Mouse (Mus musculus) brain, embryonic 14.5 days (tissue): ENCODE results near the gene Cyth1. TPM values are rescaled to one million over a fixed set of nuclear protein-coding genes. Genes with fewer than 3 reads are reported as not detected.

ENCODE experiments used
- DNase-seq: peaks from one replicate; pipeline ENCODE4 v3.0.0-alpha.2; 2011; ENCODE audit warnings: low read depth
- CTCF ChIP-seq: fragments of 200-500 bp; IDR thresholded peaks from 2 replicates; pipeline ENCODE4 v1.5.1; 2012; ENCODE audit warnings: inconsistent platforms, mild to moderate bottlenecking, moderate library complexity, borderline replicate concordance; ENCODE audit not compliant: insufficient read depth, insufficient read length; ENCODE audit errors: extremely low read depth
- POLR2A ChIP-seq: fragments of 200-500 bp; IDR thresholded peaks from 2 replicates; pipeline ENCODE4 v1.6.1; 2012; ENCODE audit warnings: mild to moderate bottlenecking, inconsistent platforms, borderline replicate concordance; ENCODE audit not compliant: poor library complexity, insufficient read depth, insufficient read length, severe bottlenecking; ENCODE audit errors: extremely low read depth
- polyA plus RNA-seq: library from polyadenylated mRNA; depleted of rRNA; stranded (reverse); fragments of >200 nt; gene quantifications from 2 replicates; pipeline ENCODE4 v1.2.3, GENCODE M21; 2012

The Cyth1 gene
- polyA plus RNA-seq, 1 experiment: 36.8 TPM

GRCm38 (mm10) chr11:118220561-118221262, 27.7 kb downstream of the Cyth1 start:
- DNase-seq: peak; percentile 78
- TF ChIP-seq POLR2A (no peak), CTCF (peak; percentile 74; the same call in 1 of the 2 replicates)

DNA sequence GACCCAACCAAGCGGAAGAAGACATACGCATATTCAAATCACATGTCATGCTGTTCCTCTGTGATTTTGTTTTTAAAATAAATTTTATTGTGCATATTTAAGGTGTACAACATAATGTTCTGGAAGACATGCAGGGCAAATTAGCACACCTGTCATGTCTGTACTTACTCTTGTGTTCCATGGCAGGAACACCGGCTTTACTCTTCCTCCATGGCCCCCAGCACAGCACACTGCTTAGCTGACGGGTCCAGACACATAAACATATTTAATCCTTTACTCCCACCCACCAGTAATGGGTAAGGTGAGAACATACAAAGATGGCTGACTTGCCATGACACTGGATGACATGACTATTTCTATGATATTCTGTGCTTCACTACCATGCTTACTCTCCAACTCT, 29.3 kb downstream of the Cyth1 start:
- DNase-seq: no peak

GRCm38 (mm10) chr11:118216468-118216867, 31.9 kb downstream of the Cyth1 start:
- DNase-seq: no peak
- TF ChIP-seq CTCF (no peak), POLR2A (no peak)

More for the DNA sequence above, 29.3 kb downstream of the Cyth1 start:
- TF ChIP-seq CTCF (no peak), POLR2A (no peak)

GRCm38 (mm10) chr11:118215928-118216458, 32.4 kb downstream of the Cyth1 start:
- no peak for DNase-seq
- TF ChIP-seq POLR2A (no peak), CTCF (no peak)

DNA sequence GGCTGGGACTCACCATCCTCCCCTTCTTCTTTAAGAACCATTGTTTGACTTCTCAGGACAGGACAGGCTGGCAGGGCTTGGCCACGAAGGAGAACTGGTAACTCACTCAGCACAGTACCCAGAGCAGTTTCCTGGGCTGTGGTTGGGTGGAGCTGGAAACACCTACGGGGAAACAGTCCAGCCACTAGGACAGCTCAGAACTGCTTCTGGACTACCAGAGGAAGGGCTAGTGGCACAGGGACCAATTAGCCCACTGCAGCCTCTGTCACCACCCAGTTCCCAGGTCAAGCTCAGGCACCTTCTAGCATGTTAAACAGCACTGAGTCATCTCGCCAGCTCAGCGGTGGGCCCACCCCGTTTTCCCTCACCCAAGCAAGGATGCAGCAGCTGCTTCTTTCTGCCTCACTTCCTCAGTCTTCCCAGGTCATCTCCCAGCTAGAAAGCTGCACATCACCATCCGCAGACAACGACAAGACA, 35.7 kb downstream of the Cyth1 start:
- TF ChIP-seq POLR2A (no peak), CTCF (no peak)
- DNase-seq: no peak

DNA sequence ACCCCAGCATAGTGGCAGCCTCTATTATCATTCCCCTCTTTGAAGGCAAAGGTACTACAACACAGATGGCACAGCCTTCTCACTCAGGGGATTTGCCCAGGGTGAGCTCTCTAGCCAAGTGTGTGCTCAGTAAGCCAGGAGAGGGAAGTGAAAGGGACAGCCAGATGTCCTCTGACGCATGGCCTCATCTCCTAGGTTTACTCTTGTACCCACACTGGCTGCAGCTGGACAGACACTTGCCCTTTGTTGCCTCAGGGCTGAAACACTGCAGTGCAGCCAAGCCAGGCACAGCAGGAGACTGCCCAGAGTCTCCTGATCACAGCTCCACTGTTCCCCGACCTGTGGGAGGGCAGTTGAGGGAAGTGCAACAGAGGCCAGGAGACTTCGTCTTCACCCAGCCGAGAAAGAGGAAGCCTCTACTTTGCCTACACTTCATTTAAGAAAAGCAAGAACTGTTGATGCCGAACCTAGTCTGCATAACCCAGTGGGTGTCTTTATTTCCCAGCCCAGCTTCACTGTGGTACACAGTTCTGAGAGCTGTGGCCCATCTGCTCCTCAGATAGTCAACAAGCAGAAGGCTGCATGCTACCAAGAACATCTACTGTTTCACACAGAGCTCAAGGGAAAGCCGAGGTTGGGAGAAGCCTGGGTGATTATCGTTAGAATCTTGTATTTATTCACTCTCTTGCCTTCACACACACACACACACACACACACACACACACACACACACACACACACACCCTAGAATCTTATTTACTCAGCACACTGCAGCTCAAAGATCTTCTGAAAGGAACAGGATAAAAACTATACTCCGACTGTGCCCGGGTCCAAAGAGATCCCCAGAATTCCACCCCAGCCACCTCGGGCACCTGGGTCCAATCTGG, 36.4 kb downstream of the Cyth1 start:
- peak; percentile 58 for DNase-seq
- TF ChIP-seq POLR2A (no peak), CTCF (no peak)

DNA sequence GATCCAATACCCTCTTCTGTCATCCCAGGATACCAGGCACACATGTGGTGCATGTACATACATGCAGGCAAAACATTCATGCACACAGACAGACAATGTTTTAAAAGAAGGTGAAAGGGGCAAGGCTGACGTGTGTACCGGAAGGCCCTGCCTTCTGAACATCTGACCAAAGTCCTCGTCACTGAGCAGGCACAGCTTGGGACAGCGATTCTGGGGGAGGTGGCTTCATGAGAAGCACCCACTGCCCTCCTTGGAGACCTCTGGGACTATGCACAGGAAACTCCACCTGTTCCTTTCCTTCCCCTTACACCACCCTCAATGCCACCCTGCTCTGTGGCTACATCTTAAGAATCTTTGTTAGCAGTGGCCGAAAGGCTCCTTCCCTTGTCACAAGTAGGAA, 37.4 kb downstream of the Cyth1 start:
- no peak for DNase-seq
- TF ChIP-seq POLR2A (no peak), CTCF (no peak)

- no peak for TF ChIP-seq POLR2A
- no peak for TF ChIP-seq CTCF
- DNase-seq: peak; percentile 85
Measured at GRCm38 (mm10) chr11:118210116-118210515, 38.3 kb downstream of the Cyth1 start.

GRCm38 (mm10) chr11:118209376-118209775, 39.0 kb downstream of the Cyth1 start:
- TF ChIP-seq CTCF: no peak
- no peak for TF ChIP-seq POLR2A
- no peak for DNase-seq

- TF ChIP-seq CTCF (no peak), POLR2A (no peak)
- DNase-seq: peak; percentile 41
Measured at GRCm38 (mm10) chr11:118208672-118209272, 39.6 kb downstream of the Cyth1 start.

- DNase-seq: no peak
- TF ChIP-seq CTCF (no peak), POLR2A (no peak)
Measured at GRCm38 (mm10) chr11:118207424-118208033, 40.9 kb downstream of the Cyth1 start.

DNA sequence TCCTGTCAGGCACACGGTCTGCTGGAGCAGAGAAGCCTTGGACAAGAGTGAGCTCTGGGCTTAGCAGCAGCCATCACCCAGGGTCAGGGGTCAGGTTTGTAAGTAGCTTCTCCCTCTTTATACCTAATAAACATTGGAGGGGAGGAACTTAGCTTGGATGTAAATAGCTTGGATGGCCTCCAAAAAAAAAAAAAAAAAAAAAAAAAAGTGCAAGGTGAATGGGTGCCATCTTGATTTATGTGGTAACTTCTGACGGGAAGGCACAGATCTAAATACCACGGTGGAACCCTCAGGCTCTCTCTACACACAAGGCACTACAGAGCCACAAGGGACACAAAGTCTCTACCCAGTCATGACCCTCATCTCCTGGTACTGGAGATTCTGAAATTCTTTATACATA, 42.1 kb downstream of the Cyth1 start:
- DNase-seq: no peak
- TF ChIP-seq POLR2A (no peak), CTCF (no peak)
